In genomic region chr15:88837977-88838376, GRCm38 (mm10) we compare ENCODE assay signal across 8 mouse cellular contexts. TPM values are rescaled to one million over a fixed set of nuclear protein-coding genes. Genes with fewer than 3 reads are reported as not detected.
DNase-seq lines count a peak whose midpoint lies in the region; ATAC-seq and TF ChIP-seq lines count a peak whose summit lies in the region.

No protein-coding gene starts in this region.

- peak overlapping the region; percentile 78 for H3K9ac ChIP-seq in heart, embryonic 12.5 days

- DNase-seq in adrenal gland, postnatal 25 days, result peak; percentile 52
- DNase-seq in kidney, postnatal 10 days, result peak; percentile 69
- no peak for DNase-seq in Muller cell, postnatal 12 days (ENCODE audit: inconsistent ontology term)
- no peak for DNase-seq in layer of hippocampus, postnatal 36 days

- peak overlapping the region; percentile 37 for H3K4me3 ChIP-seq in C2C12 (ENCODE audit: insufficient read depth, poor library complexity, severe bottlenecking)
- H3K4me3 ChIP-seq in heart, embryonic 12.5 days, result peak overlapping the region; percentile 58
- peak overlapping the region; percentile 16; the same call in 1 of the 2 replicates for H3K4me3 ChIP-seq in macrophage (ENCODE audit: inconsistent target)

- H3K4me2 ChIP-seq in heart, embryonic 12.5 days, result peak overlapping the region; percentile 86

- no peaks in the 10 kb centered on the region for H3K27me3 ChIP-seq in C2C12 (ENCODE audit: control insufficient read depth, insufficient read depth, insufficient read length)
- no peaks in the 10 kb centered on the region for H3K27me3 ChIP-seq in heart, embryonic 12.5 days (replicated peaks)

- under 1% methylated on average over 11 of the region's 11 CpGs for WGBS in heart, embryonic 12.5 days
- 3% methylated on average over 10 of the region's 11 CpGs for WGBS in macrophage (ENCODE audit: missing documents)

- no peak for TF ChIP-seq CTCF in C2C12 (IDR thresholded peaks at IDR 0.05; ENCODE audit: control insufficient read depth, insufficient read depth, insufficient read length)

- H3K79me2 ChIP-seq in C2C12 (ENCODE audit: control insufficient read depth, insufficient read depth), result no peaks in the 10 kb centered on the region
- H3K79me2 ChIP-seq in macrophage (ENCODE audit: inconsistent target), result no peaks in the 10 kb centered on the region

- peaks cover 62% of the 10 kb centered on the region for H3K4me1 ChIP-seq in heart, embryonic 12.5 days (replicated peaks)

- no peaks in the 10 kb centered on the region for H3K9me3 ChIP-seq in heart, embryonic 12.5 days (replicated peaks)

- peak overlapping the region; percentile 81 for H3K27ac ChIP-seq in heart, embryonic 12.5 days (ENCODE audit: poor library complexity, severe bottlenecking)
- H3K27ac ChIP-seq in macrophage, result no peak overlapping the region

- H3K36me3 ChIP-seq in C2C12 (ENCODE audit: control insufficient read depth, insufficient read depth) (no peaks in the 10 kb centered on the region), macrophage (ENCODE audit: inconsistent target) (no peaks in the 10 kb centered on the region)
- H3K36me3 ChIP-seq in heart, embryonic 12.5 days, result no peaks in the 10 kb centered on the region

- peak overlapping the region; percentile 46 for H3ac ChIP-seq in C2C12 (ENCODE audit: control insufficient read depth, insufficient read length, low read depth)

- no peak for ATAC-seq in heart, embryonic 12.5 days (ENCODE audit: insufficient number of reproducible peaks, low FRiP score)
- no peak for ATAC-seq in inflammation-experienced regulatory T-cells, adult 6 months

- no peaks in the 10 kb centered on the region for H3K79me3 ChIP-seq in C2C12 (ENCODE audit: low read depth)

TF ChIP-seq in C2C12, 6 proteins besides CTCF, POLR2A, EP300 and RAD21:
- TF ChIP-seq USF1 (IDR thresholded peaks at IDR 0.05; ENCODE audit: low read depth), result peak; percentile 34
- TF ChIP-seq MYOG (IDR thresholded peaks at IDR 0.05; ENCODE audit: control insufficient read depth, extremely low read depth, insufficient read length), result no peak
- peak; percentile 56 for TF ChIP-seq MAX (IDR thresholded peaks at IDR 0.05)
TF ChIP-seq in C2C12: peak in this region for 2.

RNA-seq across cellular contexts. Expression of gene Creld2, which starts 18.5 kb away (rescaled TPM):
- polyA plus RNA-seq in C2C12 (2012; fragmentation: generic; extraction: Trizol) (107 TPM), macrophage (2018) (23.5 to 44.3 TPM (median 25.4 TPM) in 3 replicates)
- total RNA-seq in adrenal gland, postnatal 25 days (2021), result 35.1 and 37.8 TPM in 2 replicates
- 61.9 and 66.4 TPM in 2 replicates for polyA plus RNA-seq in heart, embryonic 12.5 days (2016; fragmentation: Nextera tagmentation; extraction: Ambion mirVana)
- total RNA-seq in macrophage (2018; cell fraction: chromatin; rRNA removed), result 10 to 100 TPM in 11 of 26 experiments, 1 to 10 TPM in 15; 3.5 to 15.9 (median 7.7) TPM
- 10 to 100 TPM; 20.1 to 37.1 (median 28.5) TPM for total RNA-seq in macrophage (2018; cell fraction: cytosol; rRNA removed)
- 10 to 100 TPM in 25 of 26 experiments, 1 to 10 TPM in 1; 7.8 to 44.4 (median 26.1) TPM for total RNA-seq in macrophage (2018; cell fraction: nucleus; rRNA removed)
- polyA plus RNA-seq in inflammation-experienced regulatory T-cells, adult 6 months (2017; shearing (Covaris generic)), result 10 to 100 TPM; 22.9 to 40.9 (median 28.4) TPM
- 10 to 100 TPM; 29.3 to 41.6 TPM for total RNA-seq in layer of hippocampus, postnatal 36 days (2021)

RNA-seq across cellular contexts. Expression of gene Alg12, which starts 18.9 kb away (rescaled TPM):
- 14.2 TPM for polyA plus RNA-seq in C2C12 (2012; fragmentation: generic; extraction: Trizol)
- total RNA-seq in adrenal gland, postnatal 25 days (2021), result 13.7 and 16.3 TPM in 2 replicates
- 9.3 and 9.4 TPM in 2 replicates for polyA plus RNA-seq in heart, embryonic 12.5 days (2016; fragmentation: Nextera tagmentation; extraction: Ambion mirVana)
- 10 to 100 TPM in 22 of 26 experiments, 1 to 10 TPM in 4; 7.9 to 30.6 (median 18.7) TPM for total RNA-seq in macrophage (2018; cell fraction: chromatin; rRNA removed)
- 10 to 100 TPM in 17 of 26 experiments, 1 to 10 TPM in 9; 7.7 to 15.0 (median 11.0) TPM for total RNA-seq in macrophage (2018; cell fraction: cytosol; rRNA removed)
- 10 to 100 TPM in 23 of 26 experiments, 1 to 10 TPM in 3; 8.0 to 29.7 (median 13.9) TPM for total RNA-seq in macrophage (2018; cell fraction: nucleus; rRNA removed)
- polyA plus RNA-seq in macrophage (2018), result 12.8 to 16.9 TPM (median 14.4 TPM) in 3 replicates
- polyA plus RNA-seq in inflammation-experienced regulatory T-cells, adult 6 months (2017; shearing (Covaris generic)), result 10 to 100 TPM; 12.8 to 22.4 (median 15.8) TPM
- 10 to 100 TPM; 13.0 to 16.3 TPM for total RNA-seq in layer of hippocampus, postnatal 36 days (2021)

RNA-seq across cellular contexts. Expression of gene Pim3, which starts 24.0 kb away (rescaled TPM):
- polyA plus RNA-seq in C2C12 (2012; fragmentation: generic; extraction: Trizol), result 68.3 TPM
- total RNA-seq in adrenal gland, postnatal 25 days (2021), result 71.8 and 89.5 TPM in 2 replicates
- 67.5 and 68.1 TPM in 2 replicates for polyA plus RNA-seq in heart, embryonic 12.5 days (2016; fragmentation: Nextera tagmentation; extraction: Ambion mirVana)
- 100 to 1,000 TPM in 1 of 26 experiments, 10 to 100 TPM in 23, 1 to 10 TPM in 2; 6.6 to 141 (median 25.1) TPM for total RNA-seq in macrophage (2018; cell fraction: chromatin; rRNA removed)
- total RNA-seq in macrophage (2018; cell fraction: cytosol; rRNA removed), result 10 to 100 TPM in 21 of 26 experiments, 1 to 10 TPM in 5; 6.8 to 83.9 (median 17.8) TPM
- total RNA-seq in macrophage (2018; cell fraction: nucleus; rRNA removed), result 100 to 1,000 TPM in 2 of 26 experiments, 10 to 100 TPM in 24; 10.5 to 127 (median 24.4) TPM
- 2.9 to 8.0 TPM (median 7.6 TPM) in 3 replicates for polyA plus RNA-seq in macrophage (2018)
- polyA plus RNA-seq in inflammation-experienced regulatory T-cells, adult 6 months (2017; shearing (Covaris generic)), result 1 to 10 TPM; 3.0 to 4.1 (median 4.0) TPM
- 10 to 100 TPM; 36.7 to 37.1 TPM for total RNA-seq in layer of hippocampus, postnatal 36 days (2021)

Comparison
In these comparisons a context has a peak if more than half of its experiments do, and no peak if none do; other contexts are left out.
1. DNase-seq: peak in adrenal gland, postnatal 25 days (single experiment) and kidney, postnatal 10 days (single experiment); none in Muller cell, postnatal 12 days (single experiment) and layer of hippocampus, postnatal 36 days (0 of 2).
2. Peak in every context shown above with its lines, with median percentiles within 50 percentile points of each other: H3K4me3 ChIP-seq.